Mouse (Mus musculus) cerebellum, adult 11-12 months (tissue): ENCODE data around the gene D11Wsu47e.
A peak's percentile ranks its signal among the peaks of the same experiment; 100 is the strongest.
"Not testable (repeated sequence)": the region's sequence is repeated elsewhere in the genome, so short reads cannot be mapped to it uniquely, and the experiment has no call there.

Experiments
- DNase-seq: peaks from one replicate; pipeline ENCODE4 v3.0.0; 2022

D11Wsu47e gene

GRCm38 (mm10) chr11:113683957-113684706 is at the start of gene D11Wsu47e, which contains the start of gene Fam104a:
Gene D11Wsu47e (plus strand): TSS chr11:113684412.
Gene Fam104a (minus strand): TSS chr11:113684155.
- DNase-seq: peak; percentile 96

- no peak for DNase-seq
These were observed 49.5 kb upstream of the D11Wsu47e start for GRCm38 (mm10) chr11:113634699-113635121.

GRCm38 (mm10) chr11:113638680-113639079 is 45.5 kb upstream of the D11Wsu47e start:
- no peak for DNase-seq

- DNase-seq: no peak
These were observed 39.0 kb upstream of the D11Wsu47e start for GRCm38 (mm10) chr11:113645181-113645580.

DNA sequence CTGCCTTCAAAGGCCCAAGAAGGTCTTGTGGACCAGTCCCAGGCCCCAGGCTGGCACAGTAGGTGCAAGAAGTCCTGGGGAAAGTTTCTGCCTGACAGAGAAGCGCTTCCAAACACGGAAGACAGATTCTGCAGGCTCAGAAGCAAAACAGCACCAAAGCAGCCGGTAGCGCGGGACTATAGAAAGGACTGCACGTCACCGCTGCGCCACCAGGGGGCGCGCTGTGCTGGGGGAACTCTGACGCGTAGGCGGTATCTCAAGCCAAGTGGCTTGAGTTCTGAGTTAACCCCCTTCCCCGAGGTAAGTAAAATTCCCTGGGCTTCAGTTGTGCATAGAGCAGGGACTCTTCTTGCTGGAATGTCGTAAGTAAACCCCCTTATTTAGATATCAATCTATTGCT is 36.1 kb upstream of the D11Wsu47e start:
- DNase-seq: peak; percentile 81

DNA sequence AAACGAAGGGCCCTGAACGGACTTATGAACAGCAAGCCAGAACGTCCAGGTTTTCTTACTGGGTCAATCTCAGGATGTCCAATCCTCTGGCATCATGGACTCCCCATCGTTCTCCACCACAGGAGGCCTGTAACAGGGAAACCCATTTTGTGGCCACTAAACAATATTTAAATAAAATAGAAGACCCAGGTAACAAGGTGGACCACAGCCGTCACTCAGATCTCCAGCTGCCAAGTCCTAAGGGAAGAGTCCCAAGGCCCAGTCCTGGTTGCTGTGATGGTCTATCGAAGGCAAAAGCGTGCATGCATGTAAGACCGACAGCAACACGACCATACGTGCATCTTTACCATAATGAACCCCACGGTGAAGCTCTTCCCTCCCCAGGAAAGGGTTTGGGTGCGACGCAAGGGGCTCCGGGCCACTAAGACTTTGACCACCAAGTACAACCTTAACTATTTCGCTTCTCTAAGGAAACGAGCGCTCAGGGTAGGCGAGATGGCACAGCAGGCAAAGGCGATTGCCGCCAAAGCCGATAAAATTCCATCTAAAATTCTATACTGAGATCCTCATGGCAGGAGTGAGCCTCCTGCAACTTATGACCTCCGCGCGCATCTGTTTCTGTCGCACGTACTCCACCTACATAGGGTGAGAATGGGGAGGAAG is 35.4 kb upstream of the D11Wsu47e start, which contains the start of gene Cog1:
TSS of gene Cog1 (plus strand) at position 480 of the 663 bp plus-strand sequence.
- DNase-seq: peak; percentile 46

- DNase-seq: peak; percentile 71
These were observed 34.6 kb upstream of the D11Wsu47e start, which contains the start of gene Slc39a11 for GRCm38 (mm10) chr11:113649353-113650210. Gene Slc39a11 (minus strand): TSS chr11:113650079.

DNA sequence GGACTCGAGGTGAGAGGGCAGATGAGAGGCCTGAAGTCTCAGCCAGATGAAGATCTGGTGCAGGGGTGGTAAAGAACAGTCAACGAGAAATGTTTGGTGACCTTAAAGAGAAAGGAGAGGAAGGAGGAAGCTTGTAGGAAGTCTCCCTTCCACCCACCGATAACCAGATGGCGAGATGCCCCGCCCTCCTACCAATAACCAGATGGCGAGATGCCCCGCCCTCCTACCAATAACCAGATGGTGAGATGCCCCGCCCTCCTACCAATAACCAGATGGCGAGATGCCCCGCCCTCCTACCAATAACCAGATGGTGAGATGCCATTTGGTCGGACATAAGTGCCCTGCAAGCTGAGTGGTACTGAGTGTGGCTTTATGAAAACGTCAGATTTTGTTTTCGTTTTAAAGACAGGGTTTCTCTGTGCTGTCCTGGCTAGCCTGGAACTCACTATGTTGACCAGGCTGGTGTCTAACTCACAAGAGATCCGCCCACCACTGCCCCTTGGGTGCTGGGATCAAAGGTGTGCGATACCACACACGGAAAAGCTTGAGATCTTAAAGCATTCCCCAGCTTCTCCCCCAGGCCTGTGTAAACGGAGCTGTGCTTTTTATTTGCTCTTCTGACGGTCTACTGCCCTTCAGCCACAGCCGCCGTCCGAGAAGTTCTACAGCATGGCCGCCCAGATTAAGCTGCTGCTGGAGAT is 32.9 kb upstream of the D11Wsu47e start:
- peak; percentile 68 for DNase-seq

DNA sequence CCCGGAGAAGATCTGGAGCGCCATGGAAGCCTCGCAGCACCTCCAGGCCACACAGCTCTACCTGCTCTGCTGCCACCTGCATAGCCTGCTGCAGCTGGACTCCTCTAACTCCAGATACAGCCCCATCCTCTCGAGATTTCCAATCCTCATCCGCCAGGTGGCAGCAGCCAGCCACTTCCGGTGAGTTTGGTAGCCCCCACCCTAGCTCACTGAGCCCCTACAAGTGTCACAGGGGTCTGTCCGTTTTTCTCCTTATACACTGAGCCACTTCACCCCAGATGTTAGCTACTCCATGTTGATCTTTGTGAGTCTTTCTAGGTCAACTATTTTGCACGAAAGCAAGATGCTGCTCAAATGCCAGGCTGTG is 32.3 kb upstream of the D11Wsu47e start:
- DNase-seq: peak; percentile 69

GRCm38 (mm10) chr11:113652516-113652915 is 31.7 kb upstream of the D11Wsu47e start:
- no peak for DNase-seq

- peak; percentile 52 for DNase-seq
These were observed 30.1 kb upstream of the D11Wsu47e start for GRCm38 (mm10) chr11:113654105-113654504.

DNA sequence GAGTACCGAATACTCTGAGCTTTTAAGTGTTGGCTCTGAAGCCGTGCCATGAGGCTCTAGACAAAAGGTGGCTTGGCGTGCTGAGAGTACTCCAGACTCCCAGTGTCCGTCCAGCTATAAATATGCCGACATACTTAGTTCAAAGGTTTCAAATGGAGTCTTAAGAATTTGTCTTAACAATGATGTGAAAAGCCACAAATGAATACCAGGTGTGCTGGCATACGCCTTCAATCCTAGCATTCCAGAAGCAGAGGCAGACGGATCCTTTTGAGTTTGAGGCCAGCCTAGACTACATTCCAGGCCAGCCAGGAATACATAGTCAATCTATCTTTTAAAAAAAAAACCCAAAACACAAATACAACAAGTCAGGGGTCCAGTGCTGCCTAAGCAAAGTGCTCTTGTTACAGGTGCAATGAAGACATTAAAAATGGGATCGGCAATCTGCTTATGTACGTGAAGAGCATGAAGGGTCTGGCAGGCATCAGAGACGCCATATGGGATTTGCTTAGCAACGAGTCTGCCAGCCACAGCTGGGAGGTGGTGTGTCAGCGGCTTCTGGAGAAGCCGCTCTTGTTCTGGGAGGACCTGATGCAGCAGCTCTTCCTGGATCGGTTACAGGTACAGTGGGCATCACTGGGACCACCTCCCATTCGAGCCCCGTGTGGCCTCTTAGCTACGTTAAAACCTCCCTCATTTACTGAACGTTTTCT is 29.5 kb upstream of the D11Wsu47e start:
- peak; percentile 51 for DNase-seq

DNA sequence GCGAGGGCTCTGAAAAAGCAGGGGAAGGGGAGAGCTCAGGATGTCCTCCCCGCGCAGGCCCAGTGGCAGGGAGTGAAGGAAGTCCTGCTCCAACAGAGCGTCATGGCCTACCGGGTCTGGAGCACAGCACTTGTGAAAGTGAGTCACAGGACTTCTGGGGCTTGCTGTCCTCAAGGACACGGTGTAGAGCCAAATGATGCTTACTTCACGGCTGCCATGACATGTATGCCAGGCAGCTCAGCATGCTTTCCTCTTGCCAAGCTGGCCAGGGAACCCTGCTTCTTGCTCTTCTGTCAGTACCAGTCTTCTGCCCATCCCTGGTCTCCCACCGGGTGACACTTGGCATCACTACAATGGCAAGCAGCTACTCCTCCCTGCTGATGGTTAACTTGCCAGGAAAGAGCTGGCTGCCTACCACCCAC is 27.7 kb upstream of the D11Wsu47e start:
- DNase-seq: peak; percentile 98

DNA sequence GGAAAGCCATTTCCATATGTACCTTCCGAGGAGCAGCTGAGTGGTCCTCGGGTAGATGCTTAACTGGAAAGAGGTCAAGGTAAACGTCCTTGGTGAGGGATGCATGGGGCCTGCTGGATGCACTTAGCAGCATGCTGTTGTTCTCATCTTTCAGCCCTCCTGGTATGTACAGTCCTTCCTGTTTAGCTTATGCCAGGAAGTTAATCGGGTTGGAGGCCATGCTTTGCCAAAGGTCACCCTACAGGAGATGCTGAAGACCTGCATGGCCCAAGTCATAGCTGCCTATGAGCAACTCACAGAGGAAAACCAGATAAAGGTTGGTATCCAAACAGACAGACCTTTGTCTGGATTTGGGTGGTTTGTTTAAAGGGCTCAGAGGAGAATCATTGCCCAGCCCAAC is 27.0 kb upstream of the D11Wsu47e start:
- DNase-seq: peak; percentile 63

DNA sequence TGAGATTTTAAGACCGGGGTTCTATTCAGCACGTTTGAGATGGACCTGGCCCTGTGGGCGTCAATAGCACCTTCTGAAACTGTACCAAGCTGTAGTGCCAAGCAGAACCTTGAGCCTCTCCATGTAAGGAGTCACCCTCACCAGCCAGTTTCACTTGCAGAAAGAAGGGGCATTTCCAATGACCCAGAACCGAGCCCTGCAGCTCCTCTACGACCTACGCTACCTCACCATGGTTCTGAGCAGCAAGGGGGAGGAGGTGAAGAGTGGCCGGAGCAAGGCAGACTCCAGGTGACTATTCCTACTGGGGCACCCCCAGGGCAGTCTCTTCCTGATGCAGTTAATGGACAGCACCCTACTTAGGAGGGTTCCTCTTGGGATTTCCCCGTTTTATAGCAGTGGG is 25.9 kb upstream of the D11Wsu47e start:
- no peak for DNase-seq

- DNase-seq: no peak
These were observed 25.4 kb upstream of the D11Wsu47e start for GRCm38 (mm10) chr11:113658763-113659162.

GRCm38 (mm10) chr11:113660213-113660612 is 24.0 kb upstream of the D11Wsu47e start:
- not testable (repeated sequence) for DNase-seq

GRCm38 (mm10) chr11:113660940-113661339 is 23.3 kb upstream of the D11Wsu47e start:
- peak; percentile 58 for DNase-seq

GRCm38 (mm10) chr11:113661835-113662351 is 22.3 kb upstream of the D11Wsu47e start:
- DNase-seq: peak; percentile 41

GRCm38 (mm10) chr11:113664279-113664678 is 19.9 kb upstream of the D11Wsu47e start:
- no peak for DNase-seq

- no peak for DNase-seq
These were observed 18.0 kb upstream of the D11Wsu47e start for GRCm38 (mm10) chr11:113666205-113666604.
